Mouse (Mus musculus) kidney, postnatal 36 days (tissue): ENCODE measurements around the gene 4921517D22Rik.
"Not testable (repeated sequence)": the region's sequence is repeated elsewhere in the genome, so short reads cannot be mapped to it uniquely, and the experiment has no call there.

Experiments used
- DNase-seq, 2 experiments: peaks; one replicate each; pipeline ENCODE4 v3.0.0; 2021 to 2022; ENCODE audit warnings: mixed read lengths in 2 of 2

The 4921517D22Rik gene

DNA sequence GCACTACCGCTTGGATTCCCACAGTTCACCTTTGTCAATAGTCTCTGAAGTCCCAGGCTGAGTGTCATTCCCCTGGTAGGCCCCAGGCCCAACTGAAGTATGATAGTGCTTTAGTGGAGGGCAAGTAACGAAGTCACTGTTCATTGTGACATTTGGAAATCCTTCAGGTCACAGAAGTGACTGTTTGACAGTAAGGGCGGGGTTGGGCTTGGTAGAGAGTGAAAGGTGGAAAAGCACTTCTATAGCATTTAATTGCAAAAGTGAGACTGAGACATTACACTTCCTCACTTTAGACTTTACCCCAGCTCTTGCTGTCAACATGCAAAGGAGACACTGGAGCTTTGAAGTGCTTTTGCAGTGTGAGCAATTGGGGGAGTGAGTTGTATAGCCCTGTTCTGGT lies at the start of gene 4921517D22Rik:
4921517D22Rik (minus strand) TSS at position 101 of the 400 bp plus-strand sequence.
- no peak for DNase-seq

GRCm38 (mm10) chr13:59741697-59742096 lies 47.8 kb upstream of the 4921517D22Rik start:
- DNase-seq, result peak; percentile 5 to 52

DNA sequence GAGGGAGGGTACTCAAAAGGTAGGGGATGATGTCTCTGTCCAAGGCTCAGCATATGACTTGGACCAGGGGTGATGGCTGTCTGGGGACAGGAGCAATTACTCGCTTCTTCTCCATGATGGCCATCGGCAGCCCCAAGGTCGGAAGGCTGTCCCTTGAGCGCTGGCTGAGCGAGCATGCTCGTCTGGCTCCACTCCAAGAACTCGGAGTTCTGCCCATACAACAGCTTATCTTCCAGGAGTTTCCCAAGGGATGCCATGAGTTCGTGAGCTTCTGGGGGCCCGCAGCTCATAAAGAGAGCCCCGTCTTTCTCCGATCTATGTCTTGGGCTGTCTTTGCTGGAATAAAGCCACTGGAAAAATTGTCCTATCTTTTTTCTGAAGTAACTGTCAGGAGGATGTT lies 47.2 kb upstream of the 4921517D22Rik start:
- peak; percentile 20 to 34 for DNase-seq

DNA sequence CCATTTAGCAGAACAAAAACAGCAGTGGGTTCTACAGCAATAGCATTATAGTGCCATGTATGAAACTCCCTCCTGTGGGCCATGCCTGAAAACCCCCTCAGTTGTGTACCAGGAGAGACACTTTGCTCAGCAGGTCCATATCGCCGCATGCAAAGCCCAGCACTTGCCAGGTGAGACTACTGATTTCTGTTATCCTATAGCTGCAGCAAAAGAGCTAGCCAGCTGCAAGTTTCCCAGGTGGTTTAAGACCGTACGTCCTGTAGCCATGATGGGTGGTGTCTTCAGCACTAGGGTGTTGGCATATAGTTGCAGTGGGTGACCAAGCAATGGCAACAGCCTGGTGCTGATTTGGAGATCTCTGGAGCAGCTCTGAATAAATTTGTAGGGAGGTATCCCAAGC lies 45.5 kb upstream of the 4921517D22Rik start:
- DNase-seq, result no peak

DNA sequence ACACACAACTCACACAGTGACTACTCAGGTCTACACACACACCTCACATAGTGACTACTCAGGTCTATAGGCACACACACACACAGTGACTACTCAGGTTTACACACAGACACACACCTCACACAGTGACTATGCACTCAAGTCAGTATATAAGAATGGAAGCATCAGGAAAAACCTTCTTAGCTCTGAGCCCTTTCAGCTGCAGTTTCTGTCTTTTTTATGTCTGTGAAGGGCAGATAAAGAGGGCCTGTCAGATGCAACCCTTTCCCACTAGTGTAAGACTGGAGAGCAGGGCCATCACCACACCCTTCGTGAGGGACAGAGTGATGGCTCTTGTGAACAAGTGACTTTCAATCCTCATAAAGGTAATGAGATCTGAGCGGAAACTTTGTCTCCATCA lies 44.5 kb upstream of the 4921517D22Rik start:
- DNase-seq, result no peak

- no peak for DNase-seq
These were observed 41.3 kb upstream of the 4921517D22Rik start for GRCm38 (mm10) chr13:59735190-59735589.

- DNase-seq, result not testable (repeated sequence)
These were observed 40.4 kb upstream of the 4921517D22Rik start for GRCm38 (mm10) chr13:59734347-59734746.

- no peak for DNase-seq
These were observed 40.0 kb upstream of the 4921517D22Rik start for GRCm38 (mm10) chr13:59733936-59734335.

- DNase-seq, result no peak
These were observed 37.7 kb upstream of the 4921517D22Rik start, which contains the start of gene Spata31d1d for GRCm38 (mm10) chr13:59731652-59732051. Gene Spata31d1d, minus strand, starts transcription at chr13:59731752.

GRCm38 (mm10) chr13:59728378-59729093 lies 34.6 kb upstream of the 4921517D22Rik start:
- DNase-seq, result peak; percentile 78 to 87

GRCm38 (mm10) chr13:59726139-59726867 lies 32.4 kb upstream of the 4921517D22Rik start:
- DNase-seq, result no peak

GRCm38 (mm10) chr13:59722089-59722488 lies 28.2 kb upstream of the 4921517D22Rik start:
- not testable (repeated sequence) for DNase-seq

GRCm38 (mm10) chr13:59719475-59719874 lies 25.6 kb upstream of the 4921517D22Rik start:
- no peak for DNase-seq

- peak; percentile 32 to 54 for DNase-seq
These were observed 25.0 kb upstream of the 4921517D22Rik start for GRCm38 (mm10) chr13:59718857-59719440.

DNA sequence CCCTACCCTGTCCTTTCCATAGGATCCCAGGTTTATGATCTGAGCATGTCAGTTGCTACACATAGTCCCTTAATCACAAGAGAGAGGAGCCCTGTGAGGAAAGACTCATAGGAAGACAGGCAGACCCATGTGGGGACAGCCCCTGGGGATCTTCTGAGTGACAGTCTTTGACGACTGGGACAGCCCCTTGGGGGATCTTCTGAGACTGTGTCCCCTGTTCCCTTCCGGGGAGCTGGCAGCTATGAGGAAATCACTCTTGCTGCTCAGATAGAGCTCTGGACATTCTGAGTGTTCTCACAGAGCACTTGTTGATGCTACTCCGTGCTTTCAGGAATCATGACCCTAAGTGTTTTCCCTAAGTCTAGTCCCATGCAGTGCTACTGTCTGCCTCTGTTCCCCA lies 19.8 kb upstream of the 4921517D22Rik start:
- DNase-seq, result no peak

GRCm38 (mm10) chr13:59711984-59712383 lies 18.1 kb upstream of the 4921517D22Rik start, which contains the start of gene Spata31d1b:
Gene Spata31d1b, plus strand, starts transcription at chr13:59712284.
- not testable (repeated sequence) for DNase-seq

GRCm38 (mm10) chr13:59710230-59710629 lies 16.3 kb upstream of the 4921517D22Rik start, which contains the start of gene Spata31d1a:
Gene Spata31d1a, minus strand, starts transcription at chr13:59710330.
- DNase-seq, result no peak

DNA sequence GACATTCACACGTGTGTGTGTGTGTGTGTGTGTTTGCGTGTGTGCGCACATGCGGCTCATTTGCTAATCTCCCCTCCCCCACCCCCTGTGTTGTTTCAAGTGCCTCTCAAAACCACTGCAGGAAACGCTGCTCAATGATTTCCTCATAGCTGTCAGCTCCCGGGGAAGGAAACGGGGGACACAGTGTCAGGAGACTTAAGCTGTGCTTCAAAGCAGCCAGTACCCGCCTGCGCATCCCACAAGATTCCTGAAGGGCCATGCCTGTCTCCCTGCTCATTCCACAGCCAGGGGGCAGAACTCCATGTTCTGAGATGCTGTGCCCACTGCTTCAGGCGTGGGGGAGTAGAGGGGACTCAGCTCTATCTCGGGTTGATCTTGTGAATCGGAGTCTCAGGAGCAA lies 10.7 kb upstream of the 4921517D22Rik start:
- DNase-seq, result peak; percentile 61 to 62

- DNase-seq, result no peak
These were observed 9.6 kb upstream of the 4921517D22Rik start for GRCm38 (mm10) chr13:59703514-59703913.

- peak in 1 of 2 experiments; percentile 15 for DNase-seq
These were observed 6.2 kb upstream of the 4921517D22Rik start for GRCm38 (mm10) chr13:59700137-59700536.

- no peak for DNase-seq
These were observed 5.2 kb upstream of the 4921517D22Rik start for GRCm38 (mm10) chr13:59699131-59699530.

- no peak for DNase-seq
These were observed 1.9 kb upstream of the 4921517D22Rik start for GRCm38 (mm10) chr13:59695781-59696180.

DNA sequence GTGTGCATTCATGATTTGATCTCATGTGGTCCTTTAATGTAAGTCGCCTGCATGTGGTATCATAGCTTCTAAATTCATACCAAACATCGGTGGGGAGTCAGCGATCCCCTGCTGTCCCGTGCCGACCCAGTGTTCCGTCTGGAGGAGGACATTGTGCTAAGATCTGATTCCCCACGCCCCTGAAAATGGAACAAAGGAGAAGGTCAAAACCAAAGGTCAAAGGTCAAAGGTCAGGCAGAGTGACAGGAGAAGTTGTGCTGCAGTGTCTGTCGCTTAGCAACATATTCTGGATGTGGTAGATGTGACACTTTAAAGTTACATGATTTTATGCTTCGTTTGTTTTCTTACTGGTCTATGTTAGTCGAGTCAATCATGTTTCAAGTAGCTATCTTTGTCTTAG lies 2.4 kb downstream of the 4921517D22Rik start:
- no peak for DNase-seq
